Mouse (Mus musculus) limb, embryonic 13.5 days (tissue): ENCODE measurements around the gene Krt222. TPM values are rescaled to one million over a fixed set of nuclear protein-coding genes. Genes with fewer than 3 reads are reported as not detected.
A peak's percentile ranks its signal among the peaks of the same experiment; 100 is the strongest.

Source experiments
- ATAC-seq: fragments of 200-750 bp; cut with Nextera tagmentation; 2 replicates; pipeline ENCODE4 v1.8.0; 2017; ENCODE audit warnings: low read depth, moderate number of reproducible peaks, moderate TSS enrichment; ENCODE audit not compliant: low FRiP score
- H3K27ac ChIP-seq: fragments of 300-500 bp; sonication (generic); 2 replicates; pipeline ENCODE4 v1.5.1; 2015; ENCODE audit warnings: inconsistent platforms, mild to moderate bottlenecking, moderate library complexity
- H3K27me3 ChIP-seq: fragments of 300-500 bp; sonication (generic); 2 replicates; pipeline ENCODE4 v1.6.1; 2015; ENCODE audit warnings: mild to moderate bottlenecking, inconsistent platforms
- H3K36me3 ChIP-seq: fragments of 300-500 bp; sonication (generic); 2 replicates; pipeline ENCODE4 v1.6.1; 2015; ENCODE audit warnings: inconsistent platforms, mild to moderate bottlenecking, moderate library complexity
- H3K4me1 ChIP-seq: fragments of 300-500 bp; sonication (generic); 2 replicates; pipeline ENCODE4 v1.6.1; 2015; ENCODE audit warnings: inconsistent platforms
- H3K4me2 ChIP-seq: fragments of 300-500 bp; sonication (generic); replicated peaks from 2 replicates; pipeline ENCODE4 v1.6.1; 2015; ENCODE audit warnings: inconsistent platforms, mild to moderate bottlenecking, moderate library complexity
- H3K4me3 ChIP-seq: fragments of 300-500 bp; sonication (generic); 2 replicates; pipeline ENCODE4 v1.5.1; 2015; ENCODE audit warnings: moderate library complexity, mild to moderate bottlenecking, inconsistent platforms
- H3K9ac ChIP-seq: fragments of 300-500 bp; sonication (generic); 2 replicates; pipeline ENCODE4 v1.6.1; 2015; ENCODE audit warnings: mild to moderate bottlenecking, inconsistent platforms
- H3K9me3 ChIP-seq: fragments of 300-500 bp; sonication (generic); 2 replicates; pipeline ENCODE4 v1.6.1; 2016; ENCODE audit warnings: inconsistent platforms
- WGBS: fragments of 180-500 bp; shearing (Covaris S2); methylation state at CpG from one replicate; pipeline ENCODE4 v1.1.7; 2015; 5-methylcytosine and 5-hydroxymethylcytosine counted together
- polyA plus RNA-seq: library from polyadenylated mRNA; unstranded; fragments of >200 nt; fragmentation: Nextera tagmentation; extraction: Ambion mirVana; gene quantifications from 2 replicates; pipeline ENCODE4 v1.2.1, GENCODE M21; 2015

Gene Krt222
- polyA plus RNA-seq, 1 experiment from 2014 or later: 0.24 TPM

- ATAC-seq: no peak
- Histone ChIP-seq H3K4me2 (no peak overlapping the region), H3K4me1 (peaks cover 4% of the 10 kb centered on the region; the same call in 1 of the 2 replicates), H3K9me3 (no peaks in the 10 kb centered on the region), H3K4me3 (no peak overlapping the region), H3K27me3 (no peaks in the 10 kb centered on the region), H3K27ac (no peak overlapping the region), H3K9ac (no peak overlapping the region), H3K36me3 (peaks cover 37% of the 10 kb centered on the region)
- 9% methylated on average over 2 of the region's 2 CpGs for WGBS
Measured at GRCm38 (mm10) chr11:99207449-99207848, 36.4 kb downstream of the Krt222 start.

GRCm38 (mm10) chr11:99206954-99207353, 36.9 kb downstream of the Krt222 start:
- Histone ChIP-seq H3K27ac (no peak overlapping the region), H3K27me3 (no peaks in the 10 kb centered on the region), H3K4me2 (no peak overlapping the region), H3K9ac (no peak overlapping the region), H3K36me3 (peaks cover 32% of the 10 kb centered on the region), H3K9me3 (no peaks in the 10 kb centered on the region), H3K4me1 (peaks cover 4% of the 10 kb centered on the region; the same call in 1 of the 2 replicates), H3K4me3 (no peak overlapping the region)
- WGBS: 22% methylated on average over 2 of the region's 2 CpGs
- no peak for ATAC-seq

- ATAC-seq: no peak
Measured at GRCm38 (mm10) chr11:99189154-99189582, 54.7 kb downstream of the Krt222 start.

GRCm38 (mm10) chr11:99187348-99187747, 56.5 kb downstream of the Krt222 start:
- no peaks in the 10 kb centered on the region for H3K9me3 ChIP-seq
- H3K4me2 ChIP-seq: no peak overlapping the region
- no peak overlapping the region for H3K9ac ChIP-seq
- 84% methylated on average over 4 of the region's 4 CpGs for WGBS
- H3K4me1 ChIP-seq: 0 out of 2 replicates have a peak, but pooled peaks cover 5% of the 10 kb centered on the region
- H3K27me3 ChIP-seq: peaks cover 16% of the 10 kb centered on the region; the same call in 1 of the 2 replicates
- no peak overlapping the region for H3K4me3 ChIP-seq
- no peaks in the 10 kb centered on the region for H3K36me3 ChIP-seq
- no peak overlapping the region for H3K27ac ChIP-seq
- ATAC-seq: no peak

More at GRCm38 (mm10) chr11:99189154-99189582, 54.7 kb downstream of the Krt222 start:
- Histone ChIP-seq H3K4me3 (no peak overlapping the region), H3K4me2 (no peak overlapping the region), H3K9me3 (no peaks in the 10 kb centered on the region), H3K9ac (peak overlapping the region; percentile 31; the same call in 1 of the 2 replicates), H3K27ac (no peak overlapping the region), H3K36me3 (no peaks in the 10 kb centered on the region), H3K4me1 (0 out of 2 replicates have a peak, but pooled peaks cover 5% of the 10 kb centered on the region), H3K27me3 (peaks cover 16% of the 10 kb centered on the region; the same call in 1 of the 2 replicates)
- WGBS: 20% methylated on average over 14 of the region's 14 CpGs

GRCm38 (mm10) chr11:99186836-99187235, 57.0 kb downstream of the Krt222 start:
- peaks cover 16% of the 10 kb centered on the region; the same call in 1 of the 2 replicates for H3K27me3 ChIP-seq
- no peak overlapping the region for H3K4me3 ChIP-seq
- no peaks in the 10 kb centered on the region for H3K36me3 ChIP-seq
- H3K9ac ChIP-seq: no peak overlapping the region
- no peak for ATAC-seq
- 0 out of 2 replicates have a peak, but pooled peaks cover 5% of the 10 kb centered on the region for H3K4me1 ChIP-seq
- no peaks in the 10 kb centered on the region for H3K9me3 ChIP-seq
- 84% methylated on average over 2 of the region's 2 CpGs for WGBS
- no peak overlapping the region for H3K27ac ChIP-seq
- H3K4me2 ChIP-seq: no peak overlapping the region

Other genes with a start within 250 kb of the Krt222 start
- gene Top2a, start 219.9 kb downstream of the Krt222 start, polyA plus RNA-seq: 270 and 275 TPM in 2 replicates
- gene Igfbp4, start 202.8 kb downstream of the Krt222 start, polyA plus RNA-seq: 1,212 and 1,268 TPM in 2 replicates
- 0.55 and 1.2 TPM in 2 replicates for gene Tns4, start 154.8 kb downstream of the Krt222 start, polyA plus RNA-seq
- 0.39 and 0.83 TPM in 2 replicates for gene Ccr7, start 89.0 kb downstream of the Krt222 start, polyA plus RNA-seq
- gene Smarce1, start 13.1 kb downstream of the Krt222 start, polyA plus RNA-seq: 327 and 346 TPM in 2 replicates
- gene Krt24, start 41.2 kb upstream of the Krt222 start, polyA plus RNA-seq: 0.78 and 1.1 TPM in 2 replicates
- not detected in 2 replicates for gene Krt25, start 78.9 kb upstream of the Krt222 start, polyA plus RNA-seq
- gene Krt26, start 93.9 kb upstream of the Krt222 start, polyA plus RNA-seq: not detected in 2 replicates
- not detected in 2 replicates for gene Krt27, start 107.0 kb upstream of the Krt222 start, polyA plus RNA-seq
- 0.19 and 0.20 TPM in 2 replicates for gene Krt28, start 130.8 kb upstream of the Krt222 start, polyA plus RNA-seq
- gene Krt10, start 145.3 kb upstream of the Krt222 start, polyA plus RNA-seq: 29.7 and 30.8 TPM in 2 replicates
- not detected in 2 replicates for gene Krt12, start 178.2 kb upstream of the Krt222 start, polyA plus RNA-seq
- gene Krt20, start 194.1 kb upstream of the Krt222 start, polyA plus RNA-seq: 0.34 and 0.47 TPM in 2 replicates
- gene Krt23, start 249.1 kb upstream of the Krt222 start, polyA plus RNA-seq: 0.28 and 0.33 TPM in 2 replicates